Comparison of ENCODE assay signal across 14 mouse cellular contexts in the genomic region with DNA sequence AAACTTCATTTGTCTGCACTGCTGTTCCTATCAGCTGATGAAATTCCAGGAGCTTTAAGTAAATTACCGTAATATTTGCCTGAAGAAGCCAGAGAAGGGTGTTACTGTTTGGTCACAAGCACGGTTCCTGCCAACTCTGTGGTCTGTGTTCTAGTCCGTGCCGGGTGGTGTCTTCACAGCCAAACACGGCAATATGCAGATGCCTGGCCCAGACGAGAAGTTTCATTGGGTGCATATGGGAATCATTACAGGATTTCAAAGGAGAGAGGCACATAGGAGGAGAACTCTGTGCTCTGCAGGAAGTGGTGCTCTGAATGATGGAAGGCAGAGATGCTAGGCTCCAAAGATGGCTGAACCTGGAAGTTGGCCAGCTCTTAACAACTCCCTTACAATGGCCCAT.
"Had no signal": no experiment of that assay in that cellular context is flagged by ENCODE, and none has a peak within 500 bp of the region (broad histone marks: within the 10 kb centered on the region; RNA-seq: fewer than 3 reads in every experiment).

No protein-coding gene starts in this region.

- H3K4me2 ChIP-seq: limb, embryonic 13.5 days; liver, embryonic 11.5 days; liver, embryonic 15.5 days; midbrain, embryonic 15.5 days; neural tube, embryonic 13.5 days had no signal

- H3K9me3 ChIP-seq: limb, embryonic 13.5 days; liver, embryonic 15.5 days; midbrain, embryonic 10.5 days; midbrain, embryonic 15.5 days; neural tube, embryonic 13.5 days had no signal

- H3K36me3 ChIP-seq: limb, embryonic 13.5 days; liver, embryonic 15.5 days; midbrain, embryonic 10.5 days; midbrain, embryonic 15.5 days; neural tube, embryonic 13.5 days had no signal

- H3K27ac ChIP-seq: limb, embryonic 13.5 days; liver, embryonic 15.5 days; midbrain, embryonic 10.5 days; midbrain, embryonic 15.5 days; neural tube, embryonic 13.5 days had no signal

- H3K4me3 ChIP-seq: limb, embryonic 13.5 days; liver, embryonic 15.5 days; midbrain, embryonic 10.5 days; midbrain, embryonic 15.5 days; neural tube, embryonic 13.5 days had no signal

- H3K27me3 ChIP-seq: midbrain, embryonic 15.5 days had no signal

- H3K4me1 ChIP-seq: liver, embryonic 15.5 days; midbrain, embryonic 15.5 days had no signal

- H3K9ac ChIP-seq: limb, embryonic 13.5 days; liver, embryonic 15.5 days; midbrain, embryonic 15.5 days; neural tube, embryonic 13.5 days had no signal

- ATAC-seq: lung, postnatal 0 days; midbrain, embryonic 15.5 days had no signal

- DNase-seq: kidney, adult 2 months; kidney, postnatal 25 days; layer of hippocampus, postnatal 36 days; lung, adult 2 months; lung, postnatal 4 days; right cerebral cortex, postnatal 14 days; thymus, postnatal 36 days had no signal
